Mouse (Mus musculus) embryonic facial prominence, embryonic 13.5 days (tissue): ENCODE measurements around the gene Tshz2. TPM values are rescaled to one million over a fixed set of nuclear protein-coding genes. Genes with fewer than 3 reads are reported as not detected.
"Not testable (repeated sequence)": the region's sequence is repeated elsewhere in the genome, so short reads cannot be mapped to it uniquely, and the experiment has no call there.

Experiments
- ATAC-seq: fragments of 200-750 bp; cut with Nextera tagmentation; 2 replicates; pipeline ENCODE4 v1.8.0; 2017; ENCODE audit warnings: low read depth; ENCODE audit not compliant: insufficient number of reproducible peaks, insufficient read depth, low FRiP score, low TSS enrichment
- H3K27ac ChIP-seq: fragments of 300-500 bp; sonication (generic); 2 replicates; pipeline ENCODE4 v1.5.1; 2015; ENCODE audit warnings: moderate library complexity, mild to moderate bottlenecking, inconsistent platforms
- H3K27me3 ChIP-seq: fragments of 300-500 bp; sonication (generic); 2 replicates; pipeline ENCODE4 v1.6.1; 2015; ENCODE audit warnings: mild to moderate bottlenecking, inconsistent platforms
- H3K36me3 ChIP-seq: fragments of 300-500 bp; sonication (generic); 2 replicates; pipeline ENCODE4 v1.6.1; 2015; ENCODE audit warnings: mild to moderate bottlenecking, inconsistent platforms
- H3K4me1 ChIP-seq: fragments of 300-500 bp; sonication (generic); 2 replicates; pipeline ENCODE4 v1.6.1; 2015; ENCODE audit warnings: inconsistent platforms
- H3K4me2 ChIP-seq: fragments of 300-500 bp; sonication (generic); 2 replicates; pipeline ENCODE4 v1.6.1; 2015; ENCODE audit warnings: moderate library complexity, mild to moderate bottlenecking, inconsistent platforms
- H3K4me3 ChIP-seq: fragments of 300-500 bp; sonication (generic); 2 replicates; pipeline ENCODE4 v1.5.1; 2015; ENCODE audit warnings: mild to moderate bottlenecking, inconsistent platforms
- H3K9ac ChIP-seq: fragments of 300-500 bp; sonication (generic); 2 replicates; pipeline ENCODE4 v1.6.1; 2015; ENCODE audit warnings: mild to moderate bottlenecking, inconsistent platforms
- H3K9me3 ChIP-seq: fragments of 300-500 bp; sonication (generic); 2 replicates; pipeline ENCODE4 v1.6.1; 2016; ENCODE audit warnings: inconsistent platforms
- WGBS: fragments of 180-500 bp; shearing (Covaris S2); methylation state at CpG from one replicate; pipeline ENCODE4 v1.1.7; 2015; ENCODE audit warnings: mixed read lengths; 5-methylcytosine and 5-hydroxymethylcytosine counted together
- polyA plus RNA-seq: library from polyadenylated mRNA; unstranded; fragments of >200 nt; fragmentation: Nextera tagmentation; extraction: Ambion mirVana; gene quantifications from 2 replicates; pipeline ENCODE4 v1.2.1, GENCODE M21; 2015

Gene Tshz2
- polyA plus RNA-seq, 1 experiment from 2014 or later, result 10.2 TPM

DNA sequence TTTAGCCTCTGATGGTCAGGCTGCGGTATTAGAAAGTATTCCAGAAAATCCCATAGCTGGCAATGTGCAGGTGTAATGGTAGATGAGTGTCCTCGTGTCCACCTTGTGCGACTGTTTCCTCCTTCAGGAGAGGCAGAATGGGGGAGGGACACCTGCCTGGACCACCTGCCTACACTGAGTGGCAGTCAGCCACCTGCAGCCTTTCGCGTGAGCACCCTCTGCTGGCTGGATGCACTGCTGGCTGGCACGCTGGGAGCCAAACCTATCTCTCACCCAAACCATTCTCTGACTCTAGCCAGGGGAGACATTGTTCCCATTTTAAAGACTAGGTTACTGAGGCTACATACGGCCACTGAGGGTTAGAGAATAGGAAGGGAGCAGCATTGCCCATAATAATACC is 216.3 kb downstream of the Tshz2 start:
- no peak overlapping the region for H3K4me2 ChIP-seq
- H3K27me3 ChIP-seq, result no peaks in the 10 kb centered on the region
- no peaks in the 10 kb centered on the region for H3K9me3 ChIP-seq
- H3K36me3 ChIP-seq, result no peaks in the 10 kb centered on the region
- 35% methylated on average over 7 of the region's 7 CpGs for WGBS
- H3K9ac ChIP-seq, result no peak overlapping the region
- peaks cover 7% of the 10 kb centered on the region; the same call in 1 of the 2 replicates for H3K4me1 ChIP-seq
- ATAC-seq, result no peak
- H3K4me3 ChIP-seq, result no peak overlapping the region
- H3K27ac ChIP-seq, result no peak overlapping the region

DNA sequence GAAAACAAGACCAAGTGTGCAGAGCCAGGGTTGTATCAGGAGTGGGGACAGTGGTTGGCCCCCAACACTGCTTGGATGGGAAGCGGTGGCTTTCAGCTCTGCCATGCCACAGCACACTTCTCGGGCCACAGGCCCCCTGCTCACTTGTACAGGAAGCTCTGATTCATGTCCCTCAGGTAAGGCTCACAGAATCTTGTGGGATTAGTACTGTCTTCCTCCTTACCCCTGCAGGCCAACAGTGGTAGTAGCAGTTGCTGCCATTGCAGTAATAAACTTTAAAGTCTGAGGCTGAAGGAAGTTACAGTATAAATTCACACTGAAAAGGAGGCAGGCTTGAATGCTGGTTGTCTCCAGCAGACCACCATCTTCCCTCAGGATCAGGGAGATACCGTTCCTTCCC is 216.7 kb downstream of the Tshz2 start:
- Histone ChIP-seq H3K27ac (no peak overlapping the region), H3K4me3 (no peak overlapping the region), H3K4me1 (peaks cover 2% of the 10 kb centered on the region; the same call in 1 of the 2 replicates), H3K36me3 (no peaks in the 10 kb centered on the region), H3K9ac (no peak overlapping the region), H3K4me2 (no peak overlapping the region), H3K9me3 (no peaks in the 10 kb centered on the region), H3K27me3 (no peaks in the 10 kb centered on the region)
- ATAC-seq, result no peak
- WGBS, result 90% methylated on average over 3 of the region's 3 CpGs

GRCm38 (mm10) chr2:169851606-169852005 is 218.8 kb downstream of the Tshz2 start:
- ATAC-seq, result no peak
- H3K36me3 ChIP-seq, result no peaks in the 10 kb centered on the region
- H3K9me3 ChIP-seq, result no peaks in the 10 kb centered on the region
- H3K4me3 ChIP-seq, result no peak overlapping the region
- no peak overlapping the region for H3K27ac ChIP-seq
- no peaks in the 10 kb centered on the region for H3K4me1 ChIP-seq
- H3K4me2 ChIP-seq, result no peak overlapping the region
- no peak overlapping the region for H3K9ac ChIP-seq
- 77% methylated on average over 5 of the region's 5 CpGs for WGBS
- no peaks in the 10 kb centered on the region for H3K27me3 ChIP-seq

DNA sequence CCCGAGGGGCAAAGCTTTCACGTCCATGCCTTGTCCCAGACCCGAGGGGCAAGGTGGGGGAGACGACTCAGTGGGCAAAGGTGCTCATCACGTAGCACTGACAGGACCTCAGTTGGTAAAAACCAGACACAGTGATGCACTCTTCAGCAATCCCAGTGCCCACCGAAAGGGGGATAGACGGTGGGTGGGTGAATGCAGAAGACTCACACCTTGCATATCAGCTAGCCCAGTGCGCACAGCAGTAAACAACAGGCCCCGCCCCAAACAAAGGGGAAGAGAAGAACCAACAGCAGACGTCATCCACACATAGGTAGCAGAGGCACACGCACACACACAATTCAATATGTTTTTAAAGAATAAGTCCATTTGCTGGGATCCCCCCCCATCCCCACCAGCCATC is 221.7 kb downstream of the Tshz2 start:
- no peaks in the 10 kb centered on the region for H3K36me3 ChIP-seq

GRCm38 (mm10) chr2:169857041-169857440 is 224.2 kb downstream of the Tshz2 start:
- H3K36me3 ChIP-seq, H3K27ac ChIP-seq, H3K4me1 ChIP-seq, H3K4me3 ChIP-seq, ATAC-seq, H3K9ac ChIP-seq, H3K4me2 ChIP-seq, H3K9me3 ChIP-seq, H3K27me3 ChIP-seq: not testable (repeated sequence)

More for the DNA sequence above, 221.7 kb downstream of the Tshz2 start:
- ATAC-seq, result no peak
- 82% methylated on average over 11 of the region's 11 CpGs for WGBS
- H3K4me3 ChIP-seq, result no peak overlapping the region
- H3K27me3 ChIP-seq, result no peaks in the 10 kb centered on the region
- H3K4me1 ChIP-seq, result 0 out of 2 replicates have a peak, but pooled peaks cover 7% of the 10 kb centered on the region
- no peak overlapping the region for H3K9ac ChIP-seq
- no peak overlapping the region for H3K27ac ChIP-seq
- no peaks in the 10 kb centered on the region for H3K9me3 ChIP-seq
- no peak overlapping the region for H3K4me2 ChIP-seq

GRCm38 (mm10) chr2:169859078-169859855 is 226.5 kb downstream of the Tshz2 start:
- no peaks in the 10 kb centered on the region for H3K36me3 ChIP-seq
- peaks cover 28% of the 10 kb centered on the region for H3K4me1 ChIP-seq
- no peak for ATAC-seq
- H3K4me2 ChIP-seq, result no peak overlapping the region
- no peak overlapping the region for H3K4me3 ChIP-seq
- H3K9me3 ChIP-seq, result no peaks in the 10 kb centered on the region
- no peaks in the 10 kb centered on the region for H3K27me3 ChIP-seq
- 57% methylated on average over 4 of the region's 4 CpGs for WGBS
- no peak overlapping the region for H3K9ac ChIP-seq
- no peak overlapping the region for H3K27ac ChIP-seq

GRCm38 (mm10) chr2:169860895-169861294 is 228.1 kb downstream of the Tshz2 start:
- Histone ChIP-seq H3K4me1 (peaks cover 31% of the 10 kb centered on the region), H3K9ac (no peak overlapping the region), H3K36me3 (no peaks in the 10 kb centered on the region), H3K9me3 (no peaks in the 10 kb centered on the region), H3K27ac (no peak overlapping the region), H3K27me3 (no peaks in the 10 kb centered on the region), H3K4me2 (no peak overlapping the region), H3K4me3 (no peak overlapping the region)
- no peak for ATAC-seq
- 48% methylated on average over 5 of the region's 5 CpGs for WGBS

GRCm38 (mm10) chr2:169862701-169863100 is 229.9 kb downstream of the Tshz2 start:
- Histone ChIP-seq H3K4me3 (no peak overlapping the region), H3K4me2 (no peak overlapping the region), H3K9me3 (no peaks in the 10 kb centered on the region), H3K27me3 (no peaks in the 10 kb centered on the region), H3K36me3 (no peaks in the 10 kb centered on the region), H3K4me1 (peaks cover 31% of the 10 kb centered on the region), H3K27ac (no peak overlapping the region), H3K9ac (no peak overlapping the region)
- no peak for ATAC-seq
- WGBS, result 32% methylated on average over 6 of the region's 6 CpGs

- ATAC-seq, result no peak
- H3K4me3 ChIP-seq, result no peak overlapping the region
- no peaks in the 10 kb centered on the region for H3K9me3 ChIP-seq
- no peaks in the 10 kb centered on the region for H3K27me3 ChIP-seq
- peaks cover 6% of the 10 kb centered on the region for H3K4me1 ChIP-seq
- 87% methylated on average over 7 of the region's 7 CpGs for WGBS
- no peak overlapping the region for H3K9ac ChIP-seq
- H3K4me2 ChIP-seq, result no peak overlapping the region
- H3K36me3 ChIP-seq, result no peaks in the 10 kb centered on the region
- no peak overlapping the region for H3K27ac ChIP-seq
Measured at GRCm38 (mm10) chr2:169869468-169869867, 236.7 kb downstream of the Tshz2 start.

DNA sequence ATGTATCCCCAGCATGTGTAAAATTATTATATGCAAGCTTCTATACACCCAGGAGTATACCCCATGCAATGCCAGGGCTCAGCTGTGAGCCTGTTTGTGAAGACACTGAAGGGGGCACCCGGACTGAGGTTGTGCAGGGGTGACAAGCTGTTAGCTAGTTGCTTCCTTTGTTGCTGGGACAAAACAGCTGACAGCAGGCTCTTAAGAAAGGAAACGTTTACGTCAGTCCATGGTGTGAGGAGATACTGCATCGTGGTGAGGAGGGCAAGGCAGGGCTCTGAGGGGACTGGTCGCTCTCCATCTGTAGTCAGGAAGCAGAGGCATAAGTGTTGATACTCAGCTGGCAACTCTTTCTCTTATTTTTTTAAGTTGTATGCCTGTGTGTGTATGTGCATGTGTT is 237.7 kb downstream of the Tshz2 start:
- H3K27me3 ChIP-seq, result no peaks in the 10 kb centered on the region
- no peak overlapping the region for H3K4me2 ChIP-seq
- no peak for ATAC-seq
- 67% methylated on average over 5 of the region's 5 CpGs for WGBS
- H3K9ac ChIP-seq, result no peak overlapping the region
- H3K9me3 ChIP-seq, result no peaks in the 10 kb centered on the region
- no peaks in the 10 kb centered on the region for H3K36me3 ChIP-seq
- H3K27ac ChIP-seq, result no peak overlapping the region
- no peak overlapping the region for H3K4me3 ChIP-seq
- H3K4me1 ChIP-seq, result peaks cover 4% of the 10 kb centered on the region; the same call in 1 of the 2 replicates

- ATAC-seq, result no peak
- WGBS, result 75% methylated on average over 8 of the region's 8 CpGs
Measured at GRCm38 (mm10) chr2:169871436-169872060, 238.7 kb downstream of the Tshz2 start.

GRCm38 (mm10) chr2:169873442-169873841 is 240.6 kb downstream of the Tshz2 start:
- H3K4me2 ChIP-seq, result no peak overlapping the region
- no peak for ATAC-seq
- WGBS, result 64% methylated on average over 16 of the region's 16 CpGs

More at GRCm38 (mm10) chr2:169871436-169872060, 238.7 kb downstream of the Tshz2 start:
- H3K4me1 ChIP-seq, result peaks cover 4% of the 10 kb centered on the region; the same call in 1 of the 2 replicates
- H3K27me3 ChIP-seq, result no peaks in the 10 kb centered on the region
- H3K4me3 ChIP-seq, result no peak overlapping the region
- H3K9ac ChIP-seq, result no peak overlapping the region
- no peaks in the 10 kb centered on the region for H3K36me3 ChIP-seq
- no peaks in the 10 kb centered on the region for H3K9me3 ChIP-seq
- H3K4me2 ChIP-seq, result no peak overlapping the region
- H3K27ac ChIP-seq, result no peak overlapping the region

More at GRCm38 (mm10) chr2:169873442-169873841, 240.6 kb downstream of the Tshz2 start:
- H3K9ac ChIP-seq, result no peak overlapping the region
- H3K9me3 ChIP-seq, result no peaks in the 10 kb centered on the region
- H3K4me1 ChIP-seq, result peaks cover 4% of the 10 kb centered on the region; the same call in 1 of the 2 replicates
- no peaks in the 10 kb centered on the region for H3K27me3 ChIP-seq
- no peak overlapping the region for H3K27ac ChIP-seq
- H3K4me3 ChIP-seq, result no peak overlapping the region
- no peaks in the 10 kb centered on the region for H3K36me3 ChIP-seq
